Mouse (Mus musculus) cerebellum, adult 8-10 months (tissue): ENCODE measurements around the gene Slc16a7.

Experiments used
- DNase-seq: peaks from one replicate; pipeline ENCODE4 v3.0.0; 2022

Gene Slc16a7

DNA sequence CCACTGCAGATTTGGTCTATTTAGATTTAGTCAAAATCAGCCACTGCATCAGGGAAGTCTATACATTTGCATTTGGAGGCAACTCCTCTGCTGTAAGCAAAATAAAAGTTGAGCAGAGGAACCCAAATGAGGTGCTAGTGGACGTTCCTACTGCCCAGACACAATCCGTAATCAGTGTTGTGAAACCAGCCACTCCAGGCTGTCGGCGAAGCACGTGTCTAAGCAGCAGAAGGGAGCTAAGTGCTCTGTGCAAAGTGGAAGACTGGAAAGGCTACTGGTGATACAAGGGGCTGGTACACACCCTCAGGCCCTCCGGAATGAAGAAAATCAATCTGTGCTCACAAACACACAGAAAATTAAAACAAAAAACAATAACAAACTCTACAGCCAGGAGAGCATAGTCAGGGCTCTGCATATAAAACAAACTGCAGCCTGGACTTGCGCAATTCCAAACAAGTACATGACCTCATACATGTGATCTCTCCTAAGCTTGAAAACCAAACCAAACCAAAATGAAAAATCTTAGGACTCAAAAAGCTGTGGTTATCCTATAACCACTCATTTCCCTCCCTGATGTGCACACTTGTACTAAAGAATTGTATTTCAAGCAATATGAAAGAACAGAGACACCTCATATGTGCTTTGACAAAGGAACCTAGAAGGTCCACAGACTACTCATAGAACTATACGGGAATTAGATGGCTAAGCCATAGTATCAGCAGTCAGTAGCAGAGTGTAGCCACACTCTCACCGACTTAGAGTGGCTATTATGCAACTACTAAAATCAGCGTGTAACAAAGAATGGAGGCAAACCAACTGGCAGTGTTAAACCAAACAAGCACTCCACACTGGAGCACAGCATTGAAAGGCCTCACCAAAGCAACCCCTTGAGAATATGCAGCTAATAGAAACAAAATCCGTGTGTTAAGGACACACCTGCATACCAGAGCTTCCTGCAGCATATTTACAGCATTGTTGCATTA is 67.5 kb downstream of the Slc16a7 start:
- no peak for DNase-seq

DNA sequence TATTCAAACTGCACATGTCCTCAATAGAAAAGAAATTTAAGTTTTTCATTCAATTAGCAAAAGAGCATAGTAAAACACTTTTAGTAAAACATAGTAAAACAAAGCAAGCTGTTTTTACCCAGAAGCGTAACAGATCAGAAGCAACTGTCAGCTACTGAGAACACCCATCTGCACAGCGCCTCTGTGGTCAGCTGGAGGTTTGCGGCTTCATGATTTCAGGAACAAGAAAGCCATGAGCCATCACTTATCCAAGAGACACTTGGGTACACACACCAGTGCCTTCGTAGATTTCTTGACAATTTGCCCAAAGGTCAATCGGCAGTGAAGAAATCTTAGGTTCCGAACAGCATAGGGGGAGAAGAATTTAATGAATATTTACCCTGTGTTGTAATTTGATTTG is 71.9 kb downstream of the Slc16a7 start:
- DNase-seq, result no peak

DNA sequence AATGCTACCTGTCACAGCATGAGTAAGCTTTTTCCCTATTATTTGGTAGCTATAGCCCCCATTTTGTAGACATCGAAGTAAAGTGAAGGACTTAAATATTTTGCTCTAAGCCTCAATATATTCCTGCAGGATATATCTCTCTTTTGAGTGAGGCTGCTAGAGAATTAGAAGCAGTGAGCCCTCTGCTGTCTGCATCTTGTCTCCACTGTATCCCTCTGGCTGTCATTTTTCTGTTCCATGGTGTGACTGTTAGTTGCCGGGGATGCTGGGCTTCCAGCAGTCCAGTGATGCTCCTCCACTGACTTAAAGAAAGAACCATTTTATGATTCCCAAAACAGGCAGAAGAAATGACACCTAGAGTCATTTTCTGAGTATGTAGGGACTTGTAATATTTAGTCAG is 78.4 kb downstream of the Slc16a7 start:
- DNase-seq, result no peak

DNA sequence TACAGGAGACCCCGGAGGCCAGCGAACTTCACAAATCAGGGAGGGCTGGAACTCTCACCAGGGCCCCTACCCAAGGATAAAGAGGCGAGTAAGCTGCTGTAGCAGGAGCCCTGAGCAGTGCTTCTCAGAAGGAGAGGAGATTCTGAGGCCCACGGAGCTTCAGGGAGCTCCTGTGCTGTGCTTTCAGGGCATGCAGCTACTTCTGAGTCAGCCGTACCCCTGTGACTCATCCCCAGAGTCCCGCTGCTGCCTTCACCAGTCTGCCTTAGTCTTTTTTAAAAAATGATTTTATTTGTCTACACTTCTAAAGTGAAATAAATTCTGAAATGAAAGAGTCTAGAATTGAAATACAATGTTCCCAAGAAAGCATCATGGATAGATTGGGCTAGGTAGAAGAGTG is 91.2 kb downstream of the Slc16a7 start:
- no peak for DNase-seq

DNA sequence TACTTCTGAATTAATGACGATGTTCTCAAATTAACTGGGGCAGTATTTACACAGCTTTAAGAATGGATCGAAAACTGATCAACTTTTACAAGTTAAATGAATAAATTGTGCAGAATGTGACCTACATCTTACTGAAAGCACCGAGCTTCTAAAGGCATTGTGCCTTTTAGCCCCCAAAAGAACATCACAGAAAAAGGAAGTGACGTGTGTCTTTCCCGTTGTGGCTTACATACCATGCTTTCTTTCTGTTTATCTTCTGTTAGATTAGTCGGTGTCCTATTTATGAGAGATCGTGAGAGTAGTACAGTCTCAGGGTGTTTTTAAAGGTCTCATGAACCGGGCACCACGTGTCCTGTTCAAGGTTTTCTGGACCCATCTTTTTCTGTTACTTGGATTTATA is 98.9 kb downstream of the Slc16a7 start:
- no peak for DNase-seq

DNA sequence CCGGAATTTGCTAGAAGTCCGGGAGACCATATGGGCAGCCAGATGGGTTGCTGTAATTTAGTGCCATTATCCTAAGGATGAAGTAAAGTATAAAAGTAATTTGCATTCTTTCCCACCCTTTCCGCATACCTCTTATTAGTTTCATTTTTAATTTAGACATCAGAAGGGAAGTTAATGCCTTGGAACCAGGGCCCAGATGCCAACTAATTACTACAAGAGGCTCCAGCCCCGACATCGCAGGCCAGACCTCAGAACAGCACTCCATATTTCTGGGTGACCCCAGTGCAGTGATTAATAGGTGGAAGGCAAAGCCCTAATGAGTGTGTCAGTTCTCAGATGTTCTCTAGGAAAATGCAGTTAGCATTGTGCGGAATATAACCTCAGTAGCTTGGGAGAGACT is 100.7 kb downstream of the Slc16a7 start:
- no peak for DNase-seq

DNA sequence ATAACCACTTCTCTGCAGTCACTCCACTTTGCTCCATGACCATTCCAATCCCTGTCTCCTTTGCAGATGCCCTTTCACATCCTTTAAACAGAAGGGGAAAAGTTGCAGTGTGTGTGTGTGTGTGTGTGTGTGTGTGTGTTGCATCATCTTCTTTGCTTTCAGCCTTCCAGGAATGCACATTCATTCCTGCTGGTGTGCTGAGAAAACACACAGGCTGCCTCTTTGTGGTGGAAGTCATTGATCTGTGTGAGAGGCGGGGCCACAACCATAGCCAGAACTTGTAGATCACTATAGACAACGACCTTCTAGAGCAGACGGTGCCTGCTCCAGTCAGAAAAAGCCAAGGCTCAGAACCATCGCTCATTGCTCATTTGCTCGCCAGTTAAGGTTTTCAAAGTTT is 103.9 kb downstream of the Slc16a7 start:
- no peak for DNase-seq

DNA sequence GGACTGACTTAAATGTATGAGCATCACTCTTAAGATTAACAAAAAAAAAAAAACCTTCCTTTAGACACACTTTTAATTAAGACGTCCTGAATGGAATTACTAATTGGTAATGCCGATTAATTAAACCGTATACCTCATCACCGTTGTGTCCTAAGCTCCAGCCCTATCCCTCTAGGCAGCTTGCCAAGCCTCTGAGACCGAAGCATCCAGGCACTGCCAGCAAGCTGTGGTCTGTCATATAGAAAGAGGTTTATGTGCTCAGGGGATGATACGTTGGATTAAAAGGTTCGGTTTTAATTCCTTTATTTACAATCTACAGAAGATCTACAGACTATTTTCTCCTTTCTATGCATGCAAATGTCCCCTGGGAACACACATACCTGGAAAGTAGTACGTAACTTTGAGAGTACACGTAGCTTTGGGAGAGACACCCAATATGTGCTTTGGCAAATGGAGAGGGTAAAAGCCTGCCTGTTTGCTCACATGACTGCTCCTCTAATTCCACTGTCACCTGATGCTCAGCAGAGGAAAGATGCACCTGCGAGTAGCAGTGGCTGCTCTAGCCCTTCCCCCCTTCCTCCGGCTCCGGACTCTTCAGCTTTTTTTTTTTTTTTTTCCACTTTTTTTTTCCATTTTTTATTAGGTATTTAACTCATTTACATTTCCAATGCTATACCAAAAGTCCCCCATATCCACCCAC is 114.0 kb downstream of the Slc16a7 start:
- no peak for DNase-seq

DNA sequence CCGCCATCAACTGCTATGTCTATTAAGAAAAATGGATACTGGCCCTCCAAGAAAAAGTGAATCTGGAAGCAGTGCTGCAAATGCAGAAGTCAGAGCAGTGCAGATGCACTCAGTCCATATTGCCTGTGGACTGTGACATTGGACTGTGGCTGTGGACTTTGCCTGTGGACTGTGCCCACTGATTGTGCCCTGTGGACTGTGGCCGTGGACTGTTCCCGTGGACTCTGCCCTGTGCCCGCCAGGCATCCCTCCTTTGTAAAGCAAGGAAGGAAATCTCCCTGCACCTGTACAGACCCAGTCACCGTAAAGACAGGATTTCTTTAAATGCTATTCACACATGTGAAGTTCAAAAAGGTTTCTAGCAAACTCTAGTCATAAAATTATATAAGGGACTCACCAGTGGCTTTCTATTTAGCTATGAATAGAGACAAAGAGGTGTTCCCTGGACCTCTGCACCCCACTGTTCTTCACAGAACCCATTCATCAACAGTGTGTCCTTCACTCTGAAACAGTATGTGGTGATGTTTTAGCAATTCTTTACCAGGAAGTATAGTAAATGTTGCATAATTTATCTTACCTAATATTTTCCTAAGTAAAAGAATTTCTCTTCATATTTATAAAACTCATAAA is 114.6 kb downstream of the Slc16a7 start:
- DNase-seq, result no peak

DNA sequence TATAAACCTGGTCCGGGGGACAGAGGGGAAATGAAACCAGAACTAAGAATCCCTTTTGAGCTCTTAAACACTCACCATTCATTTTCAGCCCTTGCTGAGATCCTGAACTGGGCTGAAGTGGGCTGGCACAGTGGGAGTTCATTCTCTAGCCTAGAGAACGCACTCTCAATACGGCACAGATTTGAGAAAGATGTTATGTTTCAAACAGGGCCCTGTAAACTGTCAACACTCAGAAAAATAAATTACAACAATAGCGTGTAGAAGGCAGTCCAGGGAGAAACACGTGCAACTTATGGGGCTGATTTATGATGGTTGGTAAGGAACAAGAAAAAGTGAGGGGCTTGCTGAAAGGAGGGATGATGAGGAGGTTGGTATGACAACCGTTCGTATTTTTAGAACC is 115.5 kb downstream of the Slc16a7 start:
- DNase-seq, result no peak

DNA sequence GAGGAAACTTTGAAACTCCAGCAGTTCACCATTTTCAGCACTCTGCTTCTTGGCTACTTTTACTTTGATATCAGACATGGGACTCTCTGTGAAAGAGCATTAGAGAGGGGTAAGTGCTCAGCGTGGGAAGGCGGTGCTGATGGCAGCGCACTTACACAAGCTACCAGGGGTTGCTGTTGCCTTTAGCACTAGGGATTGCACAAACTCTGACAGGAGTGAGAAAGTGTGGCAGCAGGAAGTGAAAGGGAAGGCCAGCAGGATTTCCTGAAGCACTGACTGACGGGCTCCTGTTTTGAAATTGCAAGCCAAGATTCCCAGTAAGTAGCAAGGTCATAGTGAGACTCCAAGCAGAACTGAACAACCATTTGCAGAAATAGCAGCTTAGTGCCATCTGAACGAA is 117.8 kb downstream of the Slc16a7 start:
- DNase-seq, result no peak

DNA sequence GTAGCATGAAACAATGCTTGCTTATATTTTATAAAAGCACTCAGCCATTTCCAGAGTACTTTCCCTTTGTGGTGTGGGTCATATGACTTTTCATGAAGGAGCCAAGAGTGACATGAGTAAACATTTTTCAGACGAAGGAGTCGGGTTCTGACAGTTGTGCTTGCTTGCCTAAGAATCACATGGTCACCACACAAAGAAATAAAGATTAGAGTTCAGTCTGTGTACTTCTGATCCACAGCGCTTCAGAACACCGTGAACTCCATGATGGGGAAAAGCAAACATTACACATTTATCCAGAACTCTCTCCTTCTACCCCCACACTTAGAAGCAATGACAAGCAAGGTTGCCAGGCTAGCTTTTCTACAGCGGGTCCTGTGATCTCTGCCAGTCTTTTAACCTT is 119.0 kb downstream of the Slc16a7 start:
- DNase-seq, result no peak

DNA sequence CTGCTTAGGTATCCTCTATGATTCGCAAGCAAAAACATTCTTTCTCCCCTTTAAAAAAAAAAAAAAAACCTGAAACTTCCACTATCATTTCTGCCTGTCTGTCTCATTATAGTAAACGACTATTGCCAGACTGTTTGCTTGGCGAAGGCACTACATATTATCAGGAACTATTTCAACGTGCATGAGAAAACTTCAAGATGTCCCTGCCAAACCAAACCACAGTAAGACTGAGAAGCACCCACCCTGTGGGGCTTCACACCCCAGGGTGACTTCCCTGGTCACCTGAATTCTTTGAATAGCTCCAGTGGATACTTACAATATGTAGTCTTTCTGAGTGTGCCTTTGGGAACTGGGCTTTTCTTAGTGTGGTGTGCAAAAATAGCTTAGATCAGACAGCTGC is 122.9 kb downstream of the Slc16a7 start:
- DNase-seq, result no peak

DNA sequence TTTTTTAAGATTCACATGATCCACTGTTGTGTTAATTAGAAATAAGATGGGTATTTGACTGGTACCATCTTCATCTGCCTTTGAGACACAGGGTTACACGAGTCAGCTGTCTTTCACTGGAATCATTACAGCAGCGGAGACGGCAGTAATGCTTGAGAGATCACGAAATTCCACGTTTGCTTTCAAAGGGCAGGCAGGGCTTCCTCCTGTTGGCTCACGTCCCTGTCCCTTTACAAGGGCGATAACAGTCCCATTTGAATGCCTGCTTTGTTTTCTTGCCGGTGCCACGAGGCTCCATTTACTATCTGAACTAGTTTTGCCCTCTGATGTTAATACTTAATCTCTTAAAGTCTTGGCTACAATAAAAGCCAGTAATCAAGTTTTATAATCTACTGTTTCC is 123.4 kb downstream of the Slc16a7 start:
- no peak for DNase-seq

DNA sequence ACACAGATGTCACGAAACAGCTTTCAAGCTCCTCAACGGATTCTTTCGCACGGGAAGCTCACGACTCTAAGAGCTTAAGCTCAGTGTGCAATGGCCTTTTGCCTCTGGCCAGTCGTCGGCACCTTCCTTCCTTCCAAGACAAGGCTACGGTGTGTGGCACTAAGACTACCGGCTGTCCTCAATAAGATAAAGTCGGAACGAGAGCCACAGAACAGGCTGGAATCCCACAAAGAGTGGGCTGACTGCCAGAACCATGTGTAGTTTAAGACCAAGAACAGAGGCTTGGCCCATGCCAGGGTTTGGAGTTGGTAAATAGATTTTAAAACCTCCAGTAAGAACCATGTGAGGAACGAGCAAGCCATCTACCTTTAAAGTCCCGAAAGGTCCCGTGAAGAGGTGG is 123.8 kb downstream of the Slc16a7 start:
- peak; percentile 44 for DNase-seq

DNA sequence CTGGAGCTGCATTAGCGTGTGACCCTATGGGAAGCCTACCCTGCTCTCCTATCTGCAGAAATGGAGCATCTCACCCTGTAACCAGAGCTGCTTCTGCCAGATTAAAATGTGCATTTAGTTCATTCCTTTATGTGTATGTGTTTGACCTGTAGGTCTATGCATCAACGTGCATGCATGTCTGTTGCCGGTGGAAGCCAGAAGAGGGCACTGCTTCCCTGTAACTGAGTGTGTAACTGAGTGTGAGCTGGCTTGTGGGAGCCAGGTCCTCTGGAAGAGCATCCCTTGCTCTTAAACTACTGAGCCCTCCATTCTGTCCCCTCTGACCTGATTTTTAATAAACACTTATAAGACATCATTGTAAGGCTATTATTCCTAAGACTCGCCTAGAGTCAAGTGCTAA is 124.3 kb downstream of the Slc16a7 start:
- peak; percentile 51 for DNase-seq

DNA sequence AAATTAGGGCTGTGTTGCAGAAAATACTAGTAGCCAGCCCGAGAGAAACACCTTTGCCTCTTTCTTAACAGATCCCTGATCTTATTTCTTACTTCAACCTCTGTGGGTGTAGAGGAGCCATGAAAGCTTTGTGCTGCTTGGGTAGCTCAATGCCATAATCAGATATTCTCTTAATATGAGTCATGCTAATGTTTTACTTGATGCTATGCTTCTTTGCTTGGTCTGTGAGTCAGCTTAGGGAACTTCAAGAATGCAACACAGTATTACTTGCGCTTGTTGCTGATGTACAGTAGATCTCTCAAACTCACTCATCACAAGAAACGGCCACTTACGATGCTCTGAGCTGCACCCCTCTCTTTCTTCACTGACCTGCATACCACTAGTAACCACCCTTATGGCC is 133.4 kb downstream of the Slc16a7 start:
- DNase-seq, result no peak

DNA sequence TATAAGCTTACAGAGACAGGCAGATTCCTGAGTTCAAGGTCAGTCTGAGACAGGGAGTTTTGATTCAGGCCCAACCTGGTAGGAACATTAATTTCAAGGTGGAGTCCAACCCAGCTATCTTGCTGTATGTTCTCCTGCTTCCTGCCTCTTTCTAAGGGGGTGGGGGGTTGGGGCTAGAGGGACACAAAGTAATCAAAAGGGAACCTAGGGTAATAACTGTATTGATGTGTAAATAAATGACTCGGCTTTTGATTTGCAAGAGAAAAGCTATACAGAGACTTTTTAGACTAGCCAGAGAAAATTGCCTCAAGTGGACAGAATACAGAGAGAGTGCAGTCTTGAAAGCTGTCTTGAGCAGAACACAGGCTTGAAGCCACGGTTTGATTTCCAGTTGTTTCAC is 174.7 kb downstream of the Slc16a7 start:
- no peak for DNase-seq

DNA sequence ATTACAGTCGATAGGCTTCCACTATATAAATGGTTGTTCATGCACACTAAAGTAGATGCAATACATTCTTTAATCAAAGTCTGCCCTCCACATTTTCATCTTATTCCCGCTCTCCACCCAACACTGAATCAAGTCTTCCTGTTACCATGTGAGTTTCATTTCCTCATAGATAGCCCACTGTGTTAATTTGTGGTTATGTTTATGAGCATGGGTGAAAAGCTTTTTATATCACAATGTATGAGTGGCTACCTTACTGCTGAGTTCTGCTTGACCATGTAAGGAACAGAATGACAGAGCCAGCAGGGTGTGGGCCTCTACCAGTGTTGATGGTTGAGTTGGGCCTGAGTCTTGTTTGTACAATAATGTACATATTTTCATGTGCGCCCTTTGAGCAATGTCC is 175.5 kb downstream of the Slc16a7 start:
- DNase-seq, result no peak

DNA sequence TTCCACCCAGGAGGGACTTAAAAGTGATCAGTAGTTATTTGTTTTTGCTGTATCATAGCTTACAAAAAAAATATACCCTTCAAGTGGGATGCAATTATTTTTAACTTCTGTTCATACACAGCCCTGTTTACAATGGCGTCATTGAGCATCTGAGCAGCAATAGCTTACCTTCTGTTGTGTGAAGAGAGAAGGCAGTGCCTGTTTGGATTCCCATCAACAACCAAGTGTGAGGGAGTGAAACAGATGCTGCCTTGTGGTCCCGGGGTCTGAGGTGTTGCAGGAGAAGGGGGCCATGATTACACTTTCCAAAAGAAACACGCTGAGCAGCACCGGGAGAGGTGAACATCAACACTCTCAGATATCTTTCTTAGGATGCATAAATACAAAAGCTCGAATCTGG is 201.7 kb downstream of the Slc16a7 start:
- DNase-seq, result no peak

DNA sequence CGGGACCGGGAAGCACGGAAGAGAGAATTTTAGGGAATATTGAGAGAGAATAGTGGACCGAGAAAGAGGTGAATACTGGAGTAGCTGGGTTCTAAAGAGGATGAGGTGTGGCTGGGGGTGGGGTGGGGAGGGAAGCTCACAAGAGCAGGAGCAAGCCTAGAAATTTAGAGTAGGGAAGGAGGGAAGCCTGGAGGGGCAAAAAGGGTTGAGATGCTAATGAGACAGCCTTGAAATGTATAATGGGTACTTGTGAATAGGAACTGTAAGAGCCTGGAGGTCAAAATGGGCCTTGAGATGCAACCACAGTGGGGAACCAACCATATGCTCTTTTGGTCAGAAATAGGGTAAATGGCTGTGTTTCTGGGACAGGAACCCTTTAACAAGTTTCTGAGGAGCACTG is 203.9 kb downstream of the Slc16a7 start:
- DNase-seq, result no peak

DNA sequence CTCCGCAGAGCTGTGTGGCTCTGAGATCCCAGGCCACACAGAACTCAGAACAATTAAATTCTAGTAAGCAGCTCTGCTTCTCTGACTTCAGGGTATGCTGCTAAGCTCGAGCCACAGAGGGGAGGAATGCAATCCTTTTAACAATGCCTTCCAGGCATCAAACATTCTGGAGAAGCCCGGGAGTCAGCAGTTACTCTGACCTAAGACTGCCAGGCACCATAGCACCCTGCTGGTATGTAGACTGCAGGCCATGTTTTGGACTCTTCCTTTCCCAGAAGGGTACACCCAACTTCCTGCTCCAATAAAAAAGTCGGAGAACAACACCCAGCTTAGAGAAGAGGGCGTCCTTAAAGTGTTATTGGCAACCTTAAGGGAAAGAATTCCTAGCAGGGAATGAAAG is 205.1 kb downstream of the Slc16a7 start:
- DNase-seq, result no peak

DNA sequence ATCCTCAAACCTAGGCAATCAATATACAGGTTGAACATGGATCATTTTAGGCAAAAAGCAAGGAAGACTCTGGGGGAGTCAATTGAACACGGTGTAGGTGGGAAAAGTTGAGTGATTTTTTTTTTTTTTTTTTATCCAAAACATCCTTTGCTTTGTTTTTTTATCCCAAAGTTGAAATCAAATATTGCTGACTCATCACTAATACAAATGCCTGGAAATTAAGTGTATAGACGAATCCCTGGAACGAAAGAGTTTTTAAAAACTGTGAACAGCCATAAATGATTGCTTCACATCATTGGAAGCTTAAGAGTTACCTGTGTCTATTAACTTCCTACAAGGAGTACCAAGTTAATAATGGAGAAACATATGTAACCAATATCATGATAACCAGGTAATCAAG is 206.7 kb downstream of the Slc16a7 start:
- no peak for DNase-seq

DNA sequence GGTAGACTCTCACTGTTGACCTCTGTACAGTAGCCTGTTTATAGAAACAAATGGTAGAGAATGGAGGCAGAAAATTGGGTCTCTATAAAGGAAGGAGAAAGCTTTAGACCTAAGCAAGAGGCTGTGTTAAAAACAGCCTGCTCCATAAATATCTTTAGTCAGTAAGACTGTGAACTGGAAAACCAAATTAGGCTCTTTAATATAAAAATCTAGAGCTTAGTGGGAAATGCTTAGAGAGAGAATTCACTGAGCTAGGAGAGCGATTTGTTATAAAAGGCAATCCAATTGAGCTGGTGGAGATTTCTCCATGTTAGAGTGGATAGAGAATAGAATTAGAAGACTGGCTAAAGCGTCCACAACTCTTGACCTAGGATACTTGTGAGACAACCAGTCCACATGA is 211.5 kb downstream of the Slc16a7 start:
- no peak for DNase-seq
